Mouse (Mus musculus) megakaryocyte, embryonic 14.5 days (primary cell): Measurements from ENCODE around the gene Bloc1s5.

Experiments used
- FLI1 ChIP-seq: IDR thresholded peaks from 2 replicates; pipeline ENCODE4 v1.6.1; 2012; ENCODE audit warnings: low read length, inconsistent platforms, mixed read lengths
- GATA1 ChIP-seq: IDR thresholded peaks from 3 replicates; pipeline ENCODE4 v1.6.1; 2012; ENCODE audit warnings: mixed read lengths, low read length, inconsistent platforms, borderline replicate concordance

DNA sequence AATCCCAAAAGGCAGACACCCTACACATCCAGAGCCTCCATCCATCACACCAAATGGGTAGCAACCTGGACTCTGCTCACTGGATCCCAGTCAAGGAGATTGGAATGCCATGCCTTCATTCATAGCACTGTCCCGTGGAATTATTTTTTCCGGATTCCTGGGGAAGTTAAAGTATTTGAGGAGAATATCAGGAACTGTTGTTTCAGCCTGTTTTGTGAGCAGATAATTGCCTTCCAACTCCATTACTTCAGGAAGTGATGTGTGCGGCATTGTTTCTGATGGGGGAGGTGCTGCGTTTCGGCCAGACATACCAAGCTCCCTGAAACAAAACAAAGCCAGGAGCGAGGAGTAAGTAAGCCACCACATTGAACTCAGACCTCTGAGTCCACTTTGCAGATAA, 41.8 kb downstream of the Bloc1s5 start:
- TF ChIP-seq GATA1 = no peak
- TF ChIP-seq FLI1 = no peak
